Mouse (Mus musculus) midbrain, embryonic 10.5 days (tissue): Measurements from ENCODE around the gene Gm28035. TPM values are rescaled to one million over a fixed set of nuclear protein-coding genes. Genes with fewer than 3 reads are reported as not detected.

ENCODE experiments used
- DNase-seq: peaks from one replicate; pipeline ENCODE4 v3.0.0-alpha.2; 2017; ENCODE audit warnings: low spot score
- H3K27ac ChIP-seq: fragments of 300-500 bp; sonication (generic); replicated peaks from 2 replicates; pipeline ENCODE4 v1.5.1; 2016; ENCODE audit warnings: mild to moderate bottlenecking
- H3K27me3 ChIP-seq: fragments of 300-500 bp; sonication (generic); 2 replicates; pipeline ENCODE4 v1.6.1; 2016; ENCODE audit warnings: low read depth, mild to moderate bottlenecking; ENCODE audit not compliant: poor library complexity, severe bottlenecking
- H3K36me3 ChIP-seq: fragments of 300-500 bp; sonication (generic); 2 replicates; pipeline ENCODE4 v1.6.1; 2016; ENCODE audit warnings: mild to moderate bottlenecking, moderate library complexity
- H3K4me1 ChIP-seq: fragments of 300-500 bp; sonication (generic); 2 replicates; pipeline ENCODE4 v1.6.1; 2016
- H3K4me3 ChIP-seq: fragments of 300-500 bp; sonication (generic); 2 replicates; pipeline ENCODE4 v1.5.1; 2016; ENCODE audit warnings: mild to moderate bottlenecking, moderate library complexity
- H3K9me3 ChIP-seq: fragments of 300-500 bp; sonication (generic); replicated peaks from 2 replicates; pipeline ENCODE4 v1.6.1; 2016; ENCODE audit warnings: mild to moderate bottlenecking
- WGBS: fragments of 180-500 bp; shearing (Covaris S2); methylation state at CpG from one replicate; pipeline ENCODE4 v1.1.7; 2016; 5-methylcytosine and 5-hydroxymethylcytosine counted together
- polyA plus RNA-seq: library from polyadenylated mRNA; unstranded; fragments of >200 nt; fragmentation: Nextera tagmentation; extraction: Ambion mirVana; gene quantifications from 2 replicates; pipeline ENCODE4 v1.2.1, GENCODE M21; 2016

The Gm28035 gene
- polyA plus RNA-seq, 1 experiment from 2014 or later: 0.10 TPM

GRCm38 (mm10) chr2:30212169-30212545 is 28.2 kb upstream of the Gm28035 start:
- H3K36me3 ChIP-seq: no peaks in the 10 kb centered on the region
- no peak overlapping the region for H3K27ac ChIP-seq
- WGBS: 81% methylated on average over 4 of the region's 4 CpGs
- no peaks in the 10 kb centered on the region for H3K27me3 ChIP-seq
- H3K9me3 ChIP-seq: no peaks in the 10 kb centered on the region
- H3K4me1 ChIP-seq: no peaks in the 10 kb centered on the region
- no peak overlapping the region for H3K4me3 ChIP-seq
- DNase-seq: no peak

GRCm38 (mm10) chr2:30212951-30213350 is 27.4 kb upstream of the Gm28035 start:
- H3K4me1 ChIP-seq: no peaks in the 10 kb centered on the region
- no peaks in the 10 kb centered on the region for H3K9me3 ChIP-seq
- DNase-seq: no peak
- H3K4me3 ChIP-seq: no peak overlapping the region
- H3K27ac ChIP-seq: no peak overlapping the region
- H3K36me3 ChIP-seq: no peaks in the 10 kb centered on the region
- WGBS: 86% methylated on average over 1 of the region's 1 CpGs
- no peaks in the 10 kb centered on the region for H3K27me3 ChIP-seq

DNA sequence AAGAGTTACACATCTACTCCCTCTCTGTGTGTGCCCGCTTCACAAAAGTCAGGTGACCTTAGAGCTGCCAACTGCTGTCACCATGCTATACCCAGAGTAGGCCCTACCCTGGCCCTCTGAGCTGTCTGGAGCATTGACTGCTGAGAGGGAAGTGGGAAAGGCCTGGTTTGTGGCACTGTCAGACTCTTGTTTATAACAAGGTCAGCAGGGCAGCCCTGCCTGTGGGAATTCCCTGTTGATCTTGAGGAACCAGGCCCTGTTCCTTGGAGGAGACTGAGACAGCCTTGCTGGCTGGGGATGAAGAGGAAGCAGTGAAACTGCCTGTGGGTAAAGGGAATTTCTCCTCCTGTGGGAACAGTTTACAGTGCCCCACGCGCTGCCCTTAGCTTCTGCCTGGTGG is 25.6 kb upstream of the Gm28035 start:
- Histone ChIP-seq H3K9me3 (no peaks in the 10 kb centered on the region), H3K27ac (no peak overlapping the region), H3K4me1 (no peaks in the 10 kb centered on the region), H3K36me3 (no peaks in the 10 kb centered on the region), H3K27me3 (no peaks in the 10 kb centered on the region), H3K4me3 (no peak overlapping the region)
- 92% methylated on average over 3 of the region's 3 CpGs for WGBS
- DNase-seq: no peak

- Histone ChIP-seq H3K36me3 (no peaks in the 10 kb centered on the region), H3K27ac (no peak overlapping the region), H3K9me3 (no peaks in the 10 kb centered on the region), H3K4me3 (no peak overlapping the region), H3K27me3 (no peaks in the 10 kb centered on the region), H3K4me1 (no peaks in the 10 kb centered on the region)
- no peak for DNase-seq
- 85% methylated on average over 6 of the region's 6 CpGs for WGBS
These were observed 24.9 kb upstream of the Gm28035 start for GRCm38 (mm10) chr2:30215493-30215892.

GRCm38 (mm10) chr2:30216293-30216692 is 24.1 kb upstream of the Gm28035 start:
- no peak for DNase-seq
- no peaks in the 10 kb centered on the region for H3K4me1 ChIP-seq
- H3K27ac ChIP-seq: no peak overlapping the region
- 95% methylated on average over 5 of the region's 5 CpGs for WGBS
- H3K36me3 ChIP-seq: no peaks in the 10 kb centered on the region
- H3K9me3 ChIP-seq: no peaks in the 10 kb centered on the region
- no peak overlapping the region for H3K4me3 ChIP-seq
- H3K27me3 ChIP-seq: no peaks in the 10 kb centered on the region

DNA sequence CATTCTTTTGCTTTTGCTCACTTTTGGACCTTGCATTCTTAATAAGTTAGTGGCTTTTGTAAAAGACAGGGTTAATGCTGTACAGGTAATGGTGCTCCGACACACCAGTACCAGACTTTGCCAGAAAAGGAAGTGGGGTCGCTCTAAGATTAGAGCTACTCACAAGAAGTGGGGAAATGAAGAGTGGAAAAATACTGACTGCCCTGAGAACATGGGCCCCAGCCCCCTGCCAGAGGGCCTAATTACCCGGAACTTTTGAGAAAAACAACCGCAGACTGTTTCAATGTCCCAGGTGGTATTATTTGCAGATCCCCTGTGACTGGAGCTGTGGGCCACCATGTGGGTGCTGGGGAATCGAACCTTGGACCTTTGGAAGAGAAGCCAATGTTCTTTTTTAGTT is 4.8 kb upstream of the Gm28035 start:
- Histone ChIP-seq H3K27ac (no peak overlapping the region), H3K9me3 (peaks cover 9% of the 10 kb centered on the region; the same call in 1 of the 2 replicates), H3K4me1 (peaks cover 31% of the 10 kb centered on the region), H3K27me3 (no peaks in the 10 kb centered on the region), H3K36me3 (peaks cover 12% of the 10 kb centered on the region), H3K4me3 (no peak overlapping the region)
- no peak for DNase-seq
- 92% methylated on average over 5 of the region's 5 CpGs for WGBS

DNA sequence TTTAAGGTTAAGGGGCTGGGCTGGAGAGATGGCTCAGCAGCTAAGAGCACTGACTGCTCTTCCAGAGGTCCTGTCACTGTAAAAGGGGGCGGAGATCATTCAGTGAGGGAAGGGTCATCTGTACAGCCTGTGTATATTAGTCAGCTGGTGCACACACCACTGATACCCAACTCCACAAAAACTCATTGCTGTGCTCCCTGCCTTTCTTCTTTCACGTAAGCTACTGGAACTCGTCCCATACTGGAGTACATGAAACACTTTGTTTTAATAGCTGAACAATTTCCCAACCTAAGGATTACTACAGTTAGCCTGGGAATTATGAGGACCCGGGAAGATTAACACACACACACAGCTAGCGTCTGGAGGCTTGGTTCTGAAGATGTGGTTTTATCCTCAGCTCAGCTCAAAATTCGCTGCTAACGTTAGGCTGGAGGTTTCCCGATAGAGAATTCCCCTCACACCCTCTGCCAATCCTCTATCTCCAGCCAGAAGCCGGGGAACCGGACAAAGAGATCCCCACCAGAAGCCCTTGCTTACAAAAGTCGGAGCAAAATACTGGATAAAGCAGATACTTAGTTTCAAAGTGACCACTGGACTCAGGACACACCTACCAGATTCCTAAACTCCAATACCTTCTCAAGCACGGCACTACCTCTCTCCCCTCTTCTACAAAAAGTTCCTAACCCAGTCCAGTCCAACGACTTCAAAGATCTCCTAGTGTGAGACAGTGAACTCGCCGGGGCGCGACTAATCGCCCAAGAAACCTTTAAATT is 3.8 kb upstream of the Gm28035 start:
- peak overlapping the region; percentile 97 for H3K4me3 ChIP-seq
- peak; percentile 39 for DNase-seq

GRCm38 (mm10) chr2:30237199-30237880 is 3.0 kb upstream of the Gm28035 start, which contains the start of gene Lrrc8a:
Gene Lrrc8a (plus strand): TSS chr2:30237715.
- no peaks in the 10 kb centered on the region for H3K9me3 ChIP-seq
- peak within 1 kb of the TSS; percentile 97 for H3K4me3 ChIP-seq
- H3K27me3 ChIP-seq: no peaks in the 10 kb centered on the region
- peaks cover 29% of the 10 kb centered on the region for H3K36me3 ChIP-seq
- H3K27ac ChIP-seq: peak within 1 kb of the TSS; percentile 95
- DNase-seq: peak; percentile 100
- under 1% methylated on average over 67 of the region's 67 CpGs for WGBS
- peaks cover 31% of the 10 kb centered on the region for H3K4me1 ChIP-seq

More for the DNA sequence above, 3.8 kb upstream of the Gm28035 start:
- 8% methylated on average over 18 of the region's 18 CpGs for WGBS
- H3K9me3 ChIP-seq: no peaks in the 10 kb centered on the region
- no peaks in the 10 kb centered on the region for H3K27me3 ChIP-seq
- peak overlapping the region; percentile 95 for H3K27ac ChIP-seq
- H3K4me1 ChIP-seq: peaks cover 31% of the 10 kb centered on the region
- peaks cover 22% of the 10 kb centered on the region for H3K36me3 ChIP-seq

DNA sequence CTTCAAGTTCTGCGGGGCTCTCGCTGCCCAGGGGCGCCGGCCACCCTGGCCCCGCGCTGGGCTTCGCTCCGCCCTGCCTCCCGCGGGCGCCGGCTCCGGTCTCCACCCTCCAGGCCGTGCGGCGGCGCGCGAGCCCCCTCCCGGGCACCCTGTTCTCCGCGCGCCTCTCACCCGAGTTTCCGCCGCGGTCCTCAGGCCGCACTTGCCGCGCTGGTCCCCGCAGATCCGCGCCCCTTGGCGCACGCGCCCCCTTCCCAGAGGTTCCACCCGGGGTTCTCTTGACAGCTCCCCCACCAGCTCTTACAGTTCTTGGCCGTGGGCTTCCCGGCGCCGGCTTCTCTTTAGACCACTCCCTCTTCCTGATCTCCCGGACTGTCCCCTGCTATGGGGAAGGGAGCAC is 2.5 kb upstream of the Gm28035 start:
- H3K27ac ChIP-seq: peak overlapping the region; percentile 95
- H3K27me3 ChIP-seq: no peaks in the 10 kb centered on the region
- peaks cover 31% of the 10 kb centered on the region for H3K4me1 ChIP-seq
- DNase-seq: no peak
- peak overlapping the region; percentile 97 for H3K4me3 ChIP-seq
- H3K9me3 ChIP-seq: no peaks in the 10 kb centered on the region
- under 1% methylated on average over 42 of the region's 42 CpGs for WGBS
- H3K36me3 ChIP-seq: peaks cover 35% of the 10 kb centered on the region

DNA sequence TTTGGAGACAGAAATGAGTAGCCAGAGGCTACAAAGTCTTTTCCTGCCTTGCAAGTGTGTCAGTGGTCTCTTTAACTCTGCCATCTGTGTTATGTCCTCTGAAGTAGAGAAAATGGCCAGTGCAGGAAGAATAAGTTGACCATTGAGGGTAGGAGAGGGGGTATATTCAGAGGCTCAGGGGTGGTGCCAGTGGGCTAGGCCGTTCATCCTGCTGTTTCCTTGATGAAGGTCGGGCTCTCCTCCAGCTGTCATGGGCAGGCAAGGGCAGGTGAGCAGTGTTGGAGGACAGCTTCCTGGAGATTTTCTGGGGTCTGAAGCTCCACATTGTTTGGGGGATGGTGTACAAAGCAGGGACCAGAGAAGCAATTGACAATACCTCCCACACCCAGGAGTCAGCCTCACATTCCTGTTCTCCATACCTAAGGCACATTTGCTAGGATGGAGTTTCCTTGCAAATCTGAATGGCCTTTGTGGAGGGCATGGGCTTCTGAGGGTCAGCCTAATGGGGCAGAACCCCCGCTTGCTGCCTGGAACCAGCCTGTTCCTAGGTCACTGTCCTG is 1.4 kb upstream of the Gm28035 start:
- Histone ChIP-seq H3K9me3 (no peaks in the 10 kb centered on the region), H3K36me3 (peaks cover 46% of the 10 kb centered on the region), H3K27me3 (no peaks in the 10 kb centered on the region), H3K4me3 (peak overlapping the region; percentile 97), H3K27ac (peak overlapping the region; percentile 95; the same call in 1 of the 2 replicates), H3K4me1 (peaks cover 31% of the 10 kb centered on the region)
- no peak for DNase-seq
- 80% methylated on average over 3 of the region's 3 CpGs for WGBS

- Histone ChIP-seq H3K4me1 (peaks cover 31% of the 10 kb centered on the region), H3K27me3 (no peaks in the 10 kb centered on the region), H3K27ac (no peak overlapping the region), H3K9me3 (no peaks in the 10 kb centered on the region), H3K36me3 (peaks cover 54% of the 10 kb centered on the region), H3K4me3 (peak overlapping the region; percentile 97; the same call in 1 of the 2 replicates)
- WGBS: 83% methylated on average over 4 of the region's 4 CpGs
- DNase-seq: no peak
These were observed 590 bp upstream of the Gm28035 start for GRCm38 (mm10) chr2:30239777-30240176.

DNA sequence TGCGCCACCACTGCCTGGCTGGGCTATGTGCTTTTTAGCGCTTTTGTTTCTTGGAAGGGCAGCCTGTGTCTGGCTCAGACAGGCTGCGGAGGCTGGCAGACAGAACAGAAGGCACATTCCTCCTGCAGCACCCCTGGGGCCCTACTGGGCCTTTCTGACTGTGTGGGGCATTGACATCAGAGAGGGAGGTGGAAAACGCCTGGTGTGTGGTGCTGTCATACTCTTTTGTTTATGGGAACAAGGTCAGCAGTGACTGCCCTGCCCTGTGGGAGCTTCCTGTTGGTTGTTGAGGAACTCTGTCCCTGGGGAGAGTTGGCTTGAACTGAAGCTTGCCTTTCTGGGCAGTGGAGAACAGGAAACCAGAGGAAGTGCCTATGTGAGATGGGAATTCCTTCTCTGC is 2.1 kb downstream of the Gm28035 start:
- Histone ChIP-seq H3K9me3 (no peaks in the 10 kb centered on the region), H3K4me1 (peaks cover 22% of the 10 kb centered on the region), H3K27me3 (no peaks in the 10 kb centered on the region), H3K27ac (no peak overlapping the region; the same call in 1 of the 2 replicates), H3K4me3 (no peak overlapping the region), H3K36me3 (peaks cover 80% of the 10 kb centered on the region)
- peak; percentile 36 for DNase-seq
- WGBS: 58% methylated on average over 4 of the region's 4 CpGs

- Histone ChIP-seq H3K4me1 (peaks cover 17% of the 10 kb centered on the region), H3K27me3 (no peaks in the 10 kb centered on the region), H3K9me3 (no peaks in the 10 kb centered on the region), H3K36me3 (peaks cover 89% of the 10 kb centered on the region), H3K4me3 (no peak overlapping the region), H3K27ac (no peak overlapping the region)
- 94% methylated on average over 4 of the region's 4 CpGs for WGBS
- DNase-seq: no peak
These were observed 3.0 kb downstream of the Gm28035 start for GRCm38 (mm10) chr2:30243391-30243790.
